In genomic region chrX:75095369-75096162, GRCm38 (mm10) we compare ENCODE assay signal across 8 mouse cellular contexts. TPM values are rescaled to one million over a fixed set of nuclear protein-coding genes. Genes with fewer than 3 reads are reported as not detected.
DNase-seq lines count a peak whose midpoint lies in the region; ATAC-seq lines count a peak whose summit lies in the region.

Dkc1 (plus strand) TSS chrX:75095854.

- peak; percentile 96 for DNase-seq in R1 (ENCODE audit: low read depth, low spot score)
- peak; percentile 88 to 93 for DNase-seq in cerebellum, postnatal 25 days
- DNase-seq in frontal cortex, postnatal 25 days (ENCODE audit: low spot score in 2 of 2), result peak; percentile 57 to 61
- peak; percentile 83 for DNase-seq in hindbrain, embryonic 14.5 days (ENCODE audit: low spot score)
- peak; percentile 85 to 89 for DNase-seq in layer of hippocampus, postnatal 36 days
- DNase-seq in lung, postnatal 36 days, result peak; percentile 97
- peak; percentile 96 for DNase-seq in retina, postnatal 1 day
- DNase-seq in urinary bladder, adult 18-20 months (ENCODE audit: low spot score in 2 of 2), result peak; percentile 75 to 85

- peaks cover 3% of the 10 kb centered on the region; the same call in 1 of the 2 replicates for H3K4me1 ChIP-seq in hindbrain, embryonic 14.5 days (replicated peaks; ENCODE audit: control insufficient read depth, insufficient read depth, low read length)

- peak within 1 kb of the TSS; percentile 62 for H3K9ac ChIP-seq in hindbrain, embryonic 14.5 days

- peak within 1 kb of the TSS; percentile 56 for H3K4me3 ChIP-seq in hindbrain, embryonic 14.5 days (replicated peaks; ENCODE audit: low read length)

- ATAC-seq in hindbrain, embryonic 14.5 days (ENCODE audit: low FRiP score), result peak; percentile 100

- 29% methylated on average over 28 of the region's 29 CpGs for WGBS in hindbrain, embryonic 14.5 days

- H3K4me2 ChIP-seq in hindbrain, embryonic 14.5 days (replicated peaks), result peak within 1 kb of the TSS; percentile 58

- peaks cover 7% of the 10 kb centered on the region; the same call in 1 of the 2 replicates for H3K36me3 ChIP-seq in hindbrain, embryonic 14.5 days (replicated peaks; ENCODE audit: control insufficient read depth, insufficient read depth)

- H3K27me3 ChIP-seq in hindbrain, embryonic 14.5 days (ENCODE audit: control insufficient read depth, insufficient read depth, low read length), result no peaks in the 10 kb centered on the region

- H3K27ac ChIP-seq in hindbrain, embryonic 14.5 days, result peak within 1 kb of the TSS; percentile 73

- H3K9me3 ChIP-seq in hindbrain, embryonic 14.5 days (ENCODE audit: control insufficient read depth, low read length), result no peaks in the 10 kb centered on the region

RNA-seq across cellular contexts. Expression of gene Dkc1, which starts in this region (rescaled TPM):
- polyA plus RNA-seq in hindbrain, embryonic 14.5 days (2014; fragmentation: Nextera tagmentation; extraction: Ambion mirVana), result 51.0 and 54.2 TPM in 2 replicates
- total RNA-seq in layer of hippocampus, postnatal 36 days (2021), result 10 to 100 TPM; 32.7 to 34.6 TPM

Comparison
In these comparisons a context has a peak if more than half of its experiments do, and no peak if none do; other contexts are left out.
1. Peak in every context shown above with its lines: DNase-seq, ATAC-seq, H3K4me3 ChIP-seq and H3K27ac ChIP-seq.